Mouse (Mus musculus): Measurements from ENCODE around the gene Cd80. TPM values are rescaled to one million over a fixed set of nuclear protein-coding genes. Genes with fewer than 3 reads are reported as not detected.
A peak's percentile ranks its signal among the peaks of the same experiment; 100 is the strongest.

Gene Cd80
- total and polyA plus RNA-seq, 3 experiments = 39.5 to 57.8 (median 46.2) TPM

DNA sequence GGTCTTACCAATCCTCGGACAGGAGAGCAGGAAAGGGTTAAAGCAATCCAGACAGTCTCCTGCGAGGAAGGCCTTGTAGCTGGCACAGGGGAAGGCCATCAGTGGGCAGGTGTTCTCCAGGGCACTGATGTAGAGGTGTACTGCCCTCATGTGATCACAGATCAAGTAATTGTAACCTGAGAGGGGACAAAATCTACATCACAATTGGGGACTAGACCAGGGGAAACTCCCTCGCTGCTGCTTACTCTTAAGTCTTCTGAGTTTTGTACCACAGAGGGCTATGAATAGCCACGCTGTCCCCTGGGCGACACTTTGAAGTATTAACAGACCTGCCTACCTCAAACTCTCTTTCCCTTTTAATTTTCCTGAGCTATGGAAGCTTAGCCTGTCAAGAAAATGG is 47.8 kb upstream of the Cd80 start (continued):
- peak; percentile 54; the same call in 1 of the 2 replicates for TF ChIP-seq ZC3H11A (IDR thresholded peaks at IDR 0.05; ENCODE audit: low read depth, low read length)
- peak; percentile 97 for TF ChIP-seq MYC (IDR thresholded peaks at IDR 0.05; ENCODE audit: low read depth, low read length)
- TF ChIP-seq MEF2A (IDR thresholded peaks at IDR 0.05; ENCODE audit: borderline replicate concordance, low read depth, low read length) = peak; percentile 99
- no peak for TF ChIP-seq PAX5 (IDR thresholded peaks at IDR 0.05; ENCODE audit: low read length)
- peak; percentile 95; the same call in 1 of the 2 replicates for TF ChIP-seq MAX (IDR thresholded peaks at IDR 0.05; ENCODE audit: low read length)

DNA sequence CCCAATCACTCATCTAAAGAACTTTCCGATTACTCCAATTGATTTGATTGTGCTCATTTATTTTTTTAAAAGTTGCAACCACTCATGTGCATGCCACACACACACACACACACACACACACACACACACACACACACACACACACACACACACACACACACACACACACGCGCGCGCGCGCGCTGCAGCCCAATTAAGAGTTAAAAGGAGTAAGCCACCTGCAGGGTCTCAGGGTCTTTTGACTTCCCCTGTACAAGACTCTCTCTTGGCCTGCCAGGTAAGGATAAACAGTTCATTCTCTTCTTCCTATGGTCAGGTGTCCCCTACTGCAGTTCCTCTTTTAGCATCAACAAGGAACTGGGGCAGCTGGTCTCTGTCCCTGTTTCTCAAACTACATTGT is 46.9 kb upstream of the Cd80 start:
- peak overlapping the region; percentile 98 for H3K27ac ChIP-seq (ENCODE audit: insufficient read depth, low read depth)
- no peaks in the 10 kb centered on the region for H3K9me3 ChIP-seq (replicated peaks; ENCODE audit: low read length)
- no peak; the same call in 1 of the 2 replicates for TF ChIP-seq HCFC1 (IDR thresholded peaks at IDR 0.05; ENCODE audit: low read depth, low read length)
- TF ChIP-seq SIN3A (IDR thresholded peaks at IDR 0.05; ENCODE audit: low read length) = no peak
- no peak for TF ChIP-seq TBP (conservative IDR thresholded peaks at IDR 0.05; ENCODE audit: low read depth, low read length)
- no peak for TF ChIP-seq MEF2A (IDR thresholded peaks at IDR 0.05; ENCODE audit: borderline replicate concordance, low read depth, low read length)
- TF ChIP-seq RAD21 (IDR thresholded peaks at IDR 0.05; ENCODE audit: low read depth, low read length) = no peak
- TF ChIP-seq NRF1 (IDR thresholded peaks at IDR 0.05; ENCODE audit: low read depth, low read length) = peak; percentile 74
- no peak for TF ChIP-seq UBTF (IDR thresholded peaks at IDR 0.05; ENCODE audit: low read depth, low read length)
- peak; percentile 15; the same call in 1 of the 2 replicates for TF ChIP-seq IRF4 (IDR thresholded peaks at IDR 0.05; ENCODE audit: low read depth, low read length)
- TF ChIP-seq ELF1 (IDR thresholded peaks at IDR 0.05; ENCODE audit: low read depth, low read length) = 0 out of 2 replicates have a peak, but pooled peaks have one; percentile 38
- no peak for TF ChIP-seq USF1 (IDR thresholded peaks at IDR 0.05; ENCODE audit: low read depth, low read length)
- peak; percentile 19; the same call in 1 of the 2 replicates for TF ChIP-seq ETS1 (conservative IDR thresholded peaks at IDR 0.05; ENCODE audit: low read depth, low read length)
- TF ChIP-seq GABPA (IDR thresholded peaks at IDR 0.05; ENCODE audit: insufficient replicate concordance, low read depth, low read length) = no peak
- TF ChIP-seq ZMIZ1 (IDR thresholded peaks at IDR 0.05; ENCODE audit: low read depth, low read length) = no peak
- peak; percentile 54; the same call in 1 of the 2 replicates for TF ChIP-seq EP300 (IDR thresholded peaks at IDR 0.05; ENCODE audit: low read length)
- no peak for TF ChIP-seq POLR2AphosphoS2 (IDR thresholded peaks at IDR 0.05; ENCODE audit: low read depth, low read length)
- no peak for TF ChIP-seq MAX (IDR thresholded peaks at IDR 0.05; ENCODE audit: low read length)
- TF ChIP-seq JUND (conservative IDR thresholded peaks at IDR 0.05; ENCODE audit: low read depth, low read length) = no peak
- TF ChIP-seq RCOR1 (conservative IDR thresholded peaks at IDR 0.05; ENCODE audit: low read depth, low read length) = no peak
- H3K4me1 ChIP-seq (ENCODE audit: control insufficient read depth in 1 of 2, insufficient read depth in 2 of 2) = peaks cover 51 to 85% of the 10 kb centered on the region in 2 experiments
- DNase-seq (ENCODE audit: extremely low read depth) = no peak
- H3K36me3 ChIP-seq (replicated peaks in 1 of 2; ENCODE audit: control insufficient read depth in 1 of 2, insufficient read depth in 1 of 2, low read length in 1 of 2) = peaks cover 0 to 2% of the 10 kb centered on the region in 2 experiments
- in situ Hi-C loops (cut with MboI; ENCODE audit: low pct_ligation_motif_present, low pct_unique_long_range_greater_than_20kb, low sequenced_read_pairs) (loop anchor here (5.0 kb wide), 1 partner anchor 44 kb away; the partner anchor contains the start of gene Adprh), dilution Hi-C loops (cut with MboI; ENCODE audit: extremely low pct_ligation_motif_present, extremely low pct_unique_long_range_greater_than_20kb, low sequenced_read_pairs) (no loop called here)
- H3K27me3 ChIP-seq (replicated peaks) = no peaks in the 10 kb centered on the region
- H3K4me2 ChIP-seq (ENCODE audit: insufficient read depth, low read depth, poor library complexity, severe bottlenecking) = peak overlapping the region; percentile 91
- H3K79me2 ChIP-seq (replicated peaks; ENCODE audit: control insufficient read depth, extremely low read depth, insufficient read depth, poor library complexity, severe bottlenecking) = peaks cover 5% of the 10 kb centered on the region; the same call in 1 of the 2 replicates
- H3K9ac ChIP-seq (ENCODE audit: insufficient read depth, low read depth) = peak overlapping the region; percentile 16; the same call in 1 of the 2 replicates
- H3K4me3 ChIP-seq (replicated peaks in 1 of 3; ENCODE audit: low read depth in 2 of 3, low read length in 2 of 3, poor library complexity in 1 of 3) = no peak overlapping the region
